Mouse (Mus musculus): ENCODE data around the gene Peli1.

Peli1 gene

DNA sequence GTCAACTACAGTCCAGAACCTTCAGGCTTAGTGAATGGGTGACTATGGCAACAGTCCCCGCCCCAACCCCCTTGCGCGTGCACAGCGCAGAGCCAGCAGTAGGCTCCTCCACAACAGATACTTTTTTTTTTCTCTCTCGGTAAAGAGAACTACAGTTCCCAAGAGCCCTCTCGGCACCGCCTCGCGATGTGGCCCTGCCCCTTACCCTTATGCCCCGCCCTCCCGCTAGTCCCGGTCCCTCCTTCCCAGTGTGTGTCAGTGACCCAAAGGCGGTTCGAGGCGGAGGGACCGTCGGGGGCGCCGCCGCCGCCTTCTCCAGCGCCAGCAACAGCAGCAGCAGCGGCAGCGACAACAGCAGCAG lies at the start of gene Peli1:
Peli1 (plus strand) TSS at position 225 of the 361 bp plus-strand sequence.
- in situ Hi-C loops (cut with MboI; ENCODE audit: low pct_unique_long_range_greater_than_20kb in 1 of 2, low sequenced_read_pairs in 2 of 2, unreplicated experiment in 1 of 2) = no loop called here

DNA sequence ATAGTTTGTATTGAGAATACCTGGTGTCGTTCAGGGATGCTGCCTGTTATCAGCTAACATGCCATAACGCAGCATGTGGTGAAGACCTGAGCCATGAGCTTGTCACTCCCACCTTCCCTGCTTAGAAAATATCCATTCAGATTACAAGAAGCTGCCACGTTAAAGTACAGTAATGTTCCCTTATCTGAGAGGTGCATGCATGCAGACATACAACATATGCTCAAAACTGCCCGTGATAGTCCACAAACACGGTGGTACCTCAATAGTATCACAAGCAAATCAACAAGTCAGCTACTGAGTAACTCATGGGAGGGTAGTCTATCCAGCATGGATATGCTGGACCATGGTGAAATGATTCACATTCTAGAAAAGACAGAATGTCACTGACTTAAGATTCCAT lies 48.5 kb upstream of the Peli1 start:
- in situ Hi-C loops (cut with MboI; ENCODE audit: low pct_unique_long_range_greater_than_20kb in 1 of 2, low sequenced_read_pairs in 2 of 2, unreplicated experiment in 1 of 2) = no loop called here

DNA sequence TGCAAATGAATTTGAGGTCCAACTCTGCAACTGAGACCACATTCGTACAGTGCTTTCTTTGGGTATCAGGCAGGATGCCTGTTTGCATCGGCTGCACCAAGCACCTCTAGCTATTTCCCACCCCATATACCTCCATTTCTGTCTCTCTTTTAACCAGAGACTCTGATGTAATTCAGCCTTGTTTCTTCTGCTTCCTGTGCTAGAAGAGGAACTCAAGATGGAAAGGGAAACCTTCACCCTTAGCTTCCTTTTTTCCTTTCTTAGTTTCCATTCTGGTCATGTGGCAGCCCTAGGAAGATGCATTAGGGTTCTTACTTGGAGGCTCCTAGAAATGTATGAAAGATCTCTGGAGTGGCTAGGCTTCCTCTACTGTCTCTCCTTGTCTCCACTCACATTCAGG lies 44.9 kb upstream of the Peli1 start:
- in situ Hi-C loops (cut with MboI; ENCODE audit: low pct_unique_long_range_greater_than_20kb in 1 of 2, low sequenced_read_pairs in 2 of 2, unreplicated experiment in 1 of 2) = no loop called here

DNA sequence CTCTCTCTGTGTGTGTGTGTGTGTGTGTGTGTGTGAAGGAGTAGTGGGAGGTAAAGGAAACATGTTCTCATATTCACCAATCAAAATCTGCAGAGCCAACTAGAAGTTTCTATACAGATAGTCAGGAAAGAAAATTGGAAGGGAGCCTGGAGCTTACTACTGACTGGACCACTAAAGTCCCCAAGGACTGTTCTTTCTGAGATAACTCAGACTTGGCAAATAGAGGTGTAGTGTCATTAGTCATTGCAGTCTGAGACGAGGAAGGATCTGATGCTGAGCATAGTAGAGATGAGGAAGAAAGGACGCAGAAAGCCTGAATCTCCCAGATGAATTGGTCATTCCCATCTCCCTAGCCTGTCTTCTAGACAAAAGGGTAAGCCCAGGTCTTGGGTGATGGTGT lies 43.2 kb upstream of the Peli1 start:
- in situ Hi-C loops (cut with MboI; ENCODE audit: low pct_unique_long_range_greater_than_20kb in 1 of 2, low sequenced_read_pairs in 2 of 2, unreplicated experiment in 1 of 2) = no loop called here

DNA sequence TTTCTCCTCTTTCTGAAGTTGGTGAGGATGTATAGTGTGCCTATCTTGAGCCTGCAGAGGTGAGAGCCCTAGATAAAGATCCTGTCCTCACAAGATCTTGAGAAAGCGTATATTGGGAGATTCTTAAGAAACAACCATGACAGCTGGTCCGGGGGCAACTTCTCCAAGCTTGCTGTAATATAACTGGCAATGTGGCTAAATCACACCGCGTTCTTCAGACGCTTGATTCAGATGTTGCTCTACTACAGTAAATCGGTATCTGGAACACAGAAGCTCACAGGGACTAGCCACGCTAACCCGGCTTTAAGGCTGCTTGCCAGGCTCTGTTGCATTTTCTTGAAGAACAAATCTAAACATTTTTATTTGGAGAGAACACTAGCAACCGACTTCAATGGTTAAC lies 39.4 kb upstream of the Peli1 start:
- in situ Hi-C loops (cut with MboI; ENCODE audit: low pct_unique_long_range_greater_than_20kb in 1 of 2, low sequenced_read_pairs in 2 of 2, unreplicated experiment in 1 of 2) = no loop called here

DNA sequence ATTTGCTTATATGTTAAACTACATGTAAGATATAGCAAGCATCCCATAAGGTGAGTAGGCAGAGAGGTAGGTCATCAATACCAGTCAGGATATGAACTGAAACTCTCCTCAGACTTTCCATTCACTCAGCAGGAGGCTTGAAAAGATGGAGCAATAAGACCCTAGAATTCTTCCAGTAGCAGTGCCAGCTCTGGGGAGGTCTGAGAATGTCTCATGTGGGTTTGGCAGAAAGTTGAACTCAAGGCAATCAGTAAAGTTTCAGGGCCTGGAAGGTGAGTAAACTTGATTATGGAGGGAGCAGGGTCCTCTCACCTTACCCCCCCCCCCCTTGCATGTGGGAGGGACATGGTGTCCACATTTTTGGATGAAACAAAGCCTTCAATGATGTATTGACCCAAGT lies 36.5 kb upstream of the Peli1 start:
- in situ Hi-C loops (cut with MboI; ENCODE audit: low pct_unique_long_range_greater_than_20kb in 1 of 2, low sequenced_read_pairs in 2 of 2, unreplicated experiment in 1 of 2) = no loop called here

DNA sequence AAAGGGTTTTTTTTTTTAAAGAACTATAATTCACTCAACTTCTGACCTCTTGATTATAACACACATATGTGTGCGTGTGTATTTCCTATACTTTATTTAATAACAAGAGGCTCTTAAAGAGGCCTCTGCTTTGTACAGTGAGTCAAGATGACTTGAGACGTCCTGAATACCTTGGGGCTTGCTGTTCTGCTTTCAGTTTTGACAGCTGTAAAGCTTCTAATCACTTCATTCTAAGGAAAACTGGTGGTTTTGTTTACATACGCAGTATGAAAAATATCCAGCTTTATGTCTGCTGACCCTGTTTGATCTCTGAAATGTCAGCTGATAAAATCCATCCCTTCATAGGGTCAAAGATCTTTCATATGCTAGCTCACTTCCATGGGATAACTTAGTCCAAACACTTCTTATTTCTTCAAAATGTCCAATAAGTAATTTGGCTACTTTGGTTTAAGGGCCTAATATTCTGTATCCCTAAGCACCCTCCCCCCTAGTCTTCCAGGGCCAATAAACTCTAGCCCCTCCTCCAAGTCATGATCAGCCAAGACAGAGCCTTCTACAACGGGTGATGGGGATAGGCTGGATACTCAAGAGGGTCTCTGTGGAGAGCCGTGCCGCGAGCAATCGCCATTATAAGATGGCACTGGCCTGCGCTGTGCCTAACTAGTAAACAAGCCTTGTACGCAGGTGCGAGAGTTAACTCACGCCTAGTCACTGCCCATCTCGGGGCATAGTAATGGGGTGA lies 34.8 kb upstream of the Peli1 start:
- in situ Hi-C loops (cut with MboI; ENCODE audit: low pct_unique_long_range_greater_than_20kb in 1 of 2, low sequenced_read_pairs in 2 of 2, unreplicated experiment in 1 of 2) = no loop called here

DNA sequence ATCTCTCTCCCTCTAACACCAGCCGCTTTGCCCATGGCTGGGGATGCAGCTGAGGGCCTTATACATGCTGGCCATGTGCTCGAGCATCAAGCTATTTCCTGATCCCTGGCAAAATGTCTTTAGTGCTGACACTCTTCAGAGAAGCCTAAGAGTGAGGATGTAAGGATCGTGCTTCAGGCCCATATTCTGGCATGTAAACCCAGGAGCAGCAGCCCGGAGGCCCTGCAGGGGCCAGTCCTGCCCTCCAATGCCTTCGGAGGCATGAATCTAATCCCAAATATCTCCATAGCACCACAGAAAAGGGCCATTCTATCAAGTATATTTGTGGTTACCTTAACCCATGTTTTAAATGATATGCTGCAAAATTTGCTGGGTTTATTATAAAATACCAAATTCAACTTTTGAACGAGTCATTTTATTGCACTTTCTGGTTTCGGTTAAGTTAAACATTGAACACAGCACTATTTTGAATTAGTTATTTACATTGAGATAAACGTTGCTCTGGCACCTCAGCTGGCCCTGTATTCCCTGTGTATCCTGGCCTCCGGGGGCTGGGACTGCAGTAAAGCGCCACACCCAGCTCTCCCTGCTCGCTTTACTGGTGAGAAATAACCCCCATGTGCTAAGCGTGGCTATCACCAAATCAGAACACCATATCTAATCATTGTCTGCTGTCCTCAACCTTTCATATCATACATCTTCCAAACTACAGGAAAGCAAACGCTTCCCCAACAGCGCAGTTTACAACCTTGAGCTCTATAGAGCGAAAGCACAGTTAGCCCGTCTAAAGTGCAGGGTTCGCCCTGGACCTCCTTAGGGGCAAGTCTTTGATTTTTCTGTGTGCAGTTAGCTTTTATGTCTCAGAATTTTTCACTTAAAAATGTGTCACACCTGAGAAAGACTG lies 33.3 kb upstream of the Peli1 start:
- in situ Hi-C loops (cut with MboI; ENCODE audit: low pct_unique_long_range_greater_than_20kb in 1 of 2, low sequenced_read_pairs in 2 of 2, unreplicated experiment in 1 of 2) = no loop called here

DNA sequence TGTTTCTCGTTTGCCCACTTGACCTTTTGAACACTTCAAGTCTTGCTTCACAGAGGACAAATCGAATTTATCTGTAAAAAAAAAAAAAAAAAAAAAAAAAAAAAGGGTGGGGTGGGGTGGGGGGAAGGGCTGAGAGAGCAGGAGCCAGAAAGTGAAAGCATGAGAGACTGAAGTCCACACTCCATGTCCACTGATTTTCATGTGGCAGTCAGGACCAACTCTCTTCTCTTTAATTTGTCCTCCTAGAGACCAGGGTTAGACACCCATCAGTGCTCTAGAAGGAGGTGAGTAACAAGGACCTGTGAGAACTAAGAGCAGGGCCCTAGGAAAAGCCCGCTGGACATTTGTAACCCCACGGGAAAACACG lies 32.7 kb upstream of the Peli1 start:
- in situ Hi-C loops (cut with MboI; ENCODE audit: low pct_unique_long_range_greater_than_20kb in 1 of 2, low sequenced_read_pairs in 2 of 2, unreplicated experiment in 1 of 2) = no loop called here

DNA sequence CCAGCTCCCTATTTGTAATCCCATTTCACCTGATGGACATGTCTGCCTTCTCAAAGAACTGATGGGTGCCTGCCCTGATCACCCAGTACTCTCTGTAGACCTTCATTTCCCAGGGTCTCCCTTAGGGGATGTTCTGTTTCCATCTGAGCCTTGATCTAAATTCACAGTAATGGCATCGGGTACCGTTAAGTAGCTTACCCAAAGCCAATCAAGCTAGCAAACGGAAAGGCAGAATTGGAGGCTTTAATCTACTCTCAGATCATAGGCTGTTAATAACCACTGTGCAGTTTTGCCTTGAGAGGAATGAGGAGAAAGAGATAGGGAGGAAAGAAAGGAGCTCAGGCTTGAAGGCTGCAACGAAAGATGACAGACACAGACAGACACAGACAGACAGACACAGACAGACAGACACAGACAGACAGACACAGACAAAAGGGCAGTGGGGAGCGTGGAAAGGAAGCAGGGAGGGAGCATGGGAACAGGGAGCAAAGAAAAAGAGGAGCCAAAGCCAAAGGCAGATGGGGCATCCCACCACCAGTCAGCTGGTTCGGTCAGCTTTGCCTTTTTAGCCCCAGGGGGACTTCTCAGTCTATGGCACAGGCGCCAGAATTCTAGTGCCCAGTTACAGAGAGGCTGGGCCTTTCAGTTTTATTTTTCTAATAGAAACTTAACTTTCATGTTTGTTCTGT lies 30.6 kb upstream of the Peli1 start:
- in situ Hi-C loops (cut with MboI; ENCODE audit: low pct_unique_long_range_greater_than_20kb in 1 of 2, low sequenced_read_pairs in 2 of 2, unreplicated experiment in 1 of 2) = no loop called here

DNA sequence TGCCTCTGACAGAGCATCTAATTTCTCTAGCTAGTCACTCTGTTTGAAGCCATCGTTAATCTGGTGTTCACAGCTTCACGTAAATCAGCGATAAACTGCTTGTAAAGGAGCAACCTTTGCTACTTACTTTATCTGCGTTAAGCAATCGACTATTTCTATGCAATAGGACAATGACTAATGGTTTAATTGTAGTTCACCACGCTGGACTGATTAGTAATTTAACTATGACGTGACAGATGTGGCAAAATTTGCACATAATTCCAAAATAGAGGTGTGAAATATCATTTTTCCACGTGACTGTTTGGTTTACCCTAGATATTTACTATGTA lies 30.1 kb upstream of the Peli1 start:
- in situ Hi-C loops (cut with MboI; ENCODE audit: low pct_unique_long_range_greater_than_20kb in 1 of 2, low sequenced_read_pairs in 2 of 2, unreplicated experiment in 1 of 2) = no loop called here

DNA sequence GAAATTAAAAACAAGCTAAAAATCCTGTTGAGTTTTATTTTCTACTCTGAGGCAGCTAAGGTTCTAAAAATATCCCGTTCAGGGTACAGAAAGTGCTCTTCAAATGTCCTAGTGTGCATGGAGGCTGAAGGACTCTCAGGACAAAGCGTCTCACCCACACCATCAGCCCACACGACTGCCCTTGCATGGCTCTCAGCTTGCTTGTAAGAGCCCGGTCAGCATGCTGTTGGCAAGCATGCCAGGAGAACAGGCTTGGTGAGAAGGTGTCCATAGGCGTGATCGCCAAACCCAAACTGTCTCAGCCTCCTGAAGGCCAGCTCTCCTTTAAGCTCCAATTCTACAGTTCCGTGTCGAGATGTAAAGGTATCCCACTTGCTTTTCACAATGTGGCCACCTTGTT lies 29.7 kb upstream of the Peli1 start:
- in situ Hi-C loops (cut with MboI; ENCODE audit: low pct_unique_long_range_greater_than_20kb in 1 of 2, low sequenced_read_pairs in 2 of 2, unreplicated experiment in 1 of 2) = no loop called here

DNA sequence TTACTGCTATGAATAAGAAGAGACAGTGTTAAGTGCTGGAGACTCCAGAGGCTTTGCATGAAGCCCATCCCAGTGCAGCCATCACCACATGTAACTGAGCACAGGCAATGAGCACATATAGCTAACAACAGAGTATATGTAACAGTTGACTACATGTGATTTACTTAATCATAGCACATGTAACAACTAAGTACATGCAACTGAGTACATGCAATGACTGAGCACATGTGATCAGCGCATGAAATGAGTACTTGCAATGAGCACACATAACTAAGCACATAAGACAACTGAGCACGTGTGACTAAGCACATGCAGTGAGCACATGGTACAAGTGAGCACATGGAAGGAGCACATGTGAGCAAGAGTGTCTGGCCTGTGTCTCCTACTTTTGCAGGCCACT lies 29.0 kb upstream of the Peli1 start:
- in situ Hi-C loops (cut with MboI; ENCODE audit: low pct_unique_long_range_greater_than_20kb in 1 of 2, low sequenced_read_pairs in 2 of 2, unreplicated experiment in 1 of 2) = no loop called here

DNA sequence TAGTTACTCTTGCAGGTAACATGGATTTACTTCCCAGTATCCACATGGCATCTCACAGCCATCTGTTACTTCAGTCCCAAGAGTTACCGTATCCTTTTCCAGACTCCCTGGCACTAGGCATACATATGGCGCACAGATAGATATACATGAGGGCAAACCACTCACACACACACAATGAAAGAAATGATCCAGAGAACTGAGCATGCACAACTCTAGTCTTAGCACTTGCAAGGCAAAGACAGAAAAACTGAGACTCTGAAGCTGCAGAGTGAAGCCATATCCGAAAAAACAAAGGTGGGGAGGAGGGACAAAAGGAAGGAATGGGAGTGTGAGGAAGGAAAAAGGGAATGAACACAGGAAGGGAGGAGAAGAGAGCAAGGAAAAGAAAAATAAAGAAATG lies 27.8 kb upstream of the Peli1 start:
- in situ Hi-C loops (cut with MboI; ENCODE audit: low pct_unique_long_range_greater_than_20kb in 1 of 2, low sequenced_read_pairs in 2 of 2, unreplicated experiment in 1 of 2) = no loop called here

DNA sequence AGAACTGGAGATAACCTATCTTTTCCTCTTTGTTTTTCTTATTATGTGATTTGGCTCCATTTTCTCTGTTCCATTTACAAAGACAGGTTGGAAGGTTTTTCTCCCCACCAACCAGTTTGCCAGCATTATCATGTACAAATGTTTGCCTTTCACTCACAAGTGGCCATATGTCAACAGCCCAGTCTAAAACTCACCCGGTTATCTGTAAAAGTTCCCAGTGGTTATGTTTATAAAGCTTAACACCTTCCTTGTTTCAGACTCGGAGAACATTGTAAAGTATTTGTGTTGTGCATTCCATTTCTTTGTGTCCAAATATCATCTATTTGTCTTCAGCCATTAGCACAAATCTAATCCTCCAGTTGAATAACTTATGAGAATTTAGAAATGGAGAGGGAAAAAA lies 11.7 kb upstream of the Peli1 start:
- in situ Hi-C loops (cut with MboI; ENCODE audit: low pct_unique_long_range_greater_than_20kb in 1 of 2, low sequenced_read_pairs in 2 of 2, unreplicated experiment in 1 of 2) = no loop called here

DNA sequence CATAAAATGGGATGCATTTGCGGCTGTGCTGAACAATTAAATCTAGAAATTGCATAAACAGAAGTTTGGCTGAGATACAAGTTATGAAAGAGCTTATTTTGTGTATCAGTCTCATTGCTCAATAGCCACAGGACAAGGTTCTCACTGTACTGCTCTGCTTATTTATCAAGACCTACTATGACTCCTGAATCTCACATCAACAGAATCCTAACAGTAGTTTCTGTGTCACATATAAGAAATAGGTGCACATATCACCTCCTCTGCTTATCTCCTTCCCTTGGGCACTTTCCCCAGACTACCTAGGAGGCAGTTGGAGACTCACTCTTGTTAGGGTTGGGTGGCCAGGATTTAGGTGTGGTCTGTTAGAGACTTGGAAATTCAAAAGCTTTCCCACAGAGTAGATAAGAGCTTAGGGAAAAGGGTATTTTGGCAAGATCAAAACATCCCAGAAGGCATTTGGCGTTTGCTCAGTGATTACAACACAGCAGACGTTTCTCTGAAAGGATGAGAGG lies 11.2 kb upstream of the Peli1 start:
- in situ Hi-C loops (cut with MboI; ENCODE audit: low pct_unique_long_range_greater_than_20kb in 1 of 2, low sequenced_read_pairs in 2 of 2, unreplicated experiment in 1 of 2) = no loop called here

DNA sequence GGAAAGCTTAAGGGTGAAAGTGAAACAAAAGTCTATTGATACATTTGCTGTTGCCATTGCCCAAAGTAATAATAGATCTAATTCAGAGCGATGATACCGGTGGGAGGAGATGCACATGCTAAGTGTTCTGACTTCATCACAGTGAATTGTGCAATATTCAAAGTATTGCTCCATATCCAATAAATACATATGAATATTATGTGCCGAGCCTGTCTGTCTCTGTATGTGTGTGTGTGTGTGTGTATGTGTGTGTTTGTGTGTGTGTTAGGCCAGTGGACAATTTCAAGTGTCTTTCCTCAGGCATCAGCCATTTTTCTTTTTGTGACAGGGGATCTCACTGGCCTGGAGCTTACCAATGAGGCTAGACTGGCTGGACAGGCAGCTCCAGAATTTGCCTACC lies 9.9 kb upstream of the Peli1 start:
- in situ Hi-C loops (cut with MboI; ENCODE audit: low pct_unique_long_range_greater_than_20kb in 1 of 2, low sequenced_read_pairs in 2 of 2, unreplicated experiment in 1 of 2) = no loop called here

DNA sequence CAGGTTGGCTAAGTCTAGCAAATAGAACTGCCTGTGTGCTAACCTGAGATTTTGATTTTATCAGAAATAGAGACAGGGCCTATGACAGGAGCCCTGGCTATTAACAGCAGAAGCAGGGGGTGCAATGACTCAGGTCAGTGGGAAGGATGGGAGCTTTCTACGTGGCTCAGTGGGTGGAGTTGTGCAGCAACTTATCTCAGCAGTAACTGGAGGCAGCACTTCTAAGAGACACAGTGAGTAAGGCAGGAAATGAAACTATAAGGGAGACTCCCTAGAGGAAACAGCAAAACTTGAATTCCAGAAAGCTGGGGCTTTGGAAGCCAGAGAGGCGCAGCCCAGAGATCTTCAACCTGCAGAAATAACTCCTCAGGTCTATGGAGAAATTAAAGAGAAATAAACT lies 8.4 kb upstream of the Peli1 start:
- in situ Hi-C loops (cut with MboI; ENCODE audit: low pct_unique_long_range_greater_than_20kb in 1 of 2, low sequenced_read_pairs in 2 of 2, unreplicated experiment in 1 of 2) = no loop called here

DNA sequence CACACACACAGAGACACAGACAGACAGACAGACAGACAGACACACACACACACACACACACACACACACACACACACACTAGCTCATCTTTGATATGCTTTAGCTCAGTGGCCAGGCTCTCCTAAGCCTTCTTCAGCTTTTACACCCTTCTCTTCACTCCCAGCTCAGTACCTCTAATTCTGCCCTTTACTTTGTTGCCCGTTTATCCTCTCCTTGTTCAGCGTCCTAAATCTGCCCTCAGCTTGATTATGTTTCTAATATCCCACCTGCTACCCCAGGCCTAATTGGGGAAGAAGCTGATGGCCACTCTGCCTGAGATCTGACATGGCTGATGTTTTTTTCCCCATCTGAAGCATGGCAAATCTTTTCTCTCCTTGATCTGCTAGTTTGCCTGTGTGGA lies 2.7 kb upstream of the Peli1 start:
- in situ Hi-C loops (cut with MboI; ENCODE audit: low pct_unique_long_range_greater_than_20kb in 1 of 2, low sequenced_read_pairs in 2 of 2, unreplicated experiment in 1 of 2) = no loop called here

Data from mouse embryonic stem cell (cell line).